Mouse (Mus musculus): ENCODE data around the gene Grip1.

DNA sequence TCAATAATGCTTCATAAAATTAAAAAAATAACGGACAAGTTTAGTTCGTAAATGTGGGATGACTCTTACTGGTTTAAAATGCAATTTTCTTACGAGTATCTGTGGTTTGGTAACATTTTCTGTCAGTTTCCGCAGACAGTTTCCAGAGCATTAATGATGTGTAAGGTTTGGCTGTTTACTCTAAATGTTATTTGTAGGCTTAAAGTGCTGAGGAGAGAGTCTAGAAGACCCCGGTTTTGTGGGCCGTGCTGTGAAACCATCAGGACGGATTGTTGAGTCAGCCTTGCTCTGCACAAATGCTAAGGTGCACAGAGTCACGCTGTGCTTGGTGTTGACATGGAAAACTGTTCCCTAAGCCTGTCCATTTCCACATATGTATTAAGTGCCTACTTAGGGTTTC is 41.7 kb downstream of the Grip1 start:
- TF ChIP-seq EP300 (IDR thresholded peaks at IDR 0.05): no peak
- TF ChIP-seq CTCF (IDR thresholded peaks at IDR 0.05): no peak
